Mouse (Mus musculus) granulocyte monocyte progenitor cell, adult 5-6 weeks (primary cell): Measurements from ENCODE around the gene Man2b2. TPM values are rescaled to one million over a fixed set of nuclear protein-coding genes. Genes with fewer than 3 reads are reported as not detected.

ENCODE experiments used
- ATAC-seq: replicated peaks from 2 replicates; pipeline ENCODE4 v1.8.0; 2016; ENCODE audit warnings: mild to moderate bottlenecking, moderate TSS enrichment, inconsistent platforms; ENCODE audit not compliant: poor library complexity, severe bottlenecking
- total RNA-seq, 2 experiments: library from RNA; stranded (forward) in 1 of 2; stranded (reverse) in 1 of 2; fragments of 200-712, 200-1000 nt in 1 of 2; fragments of >200 nt in 1 of 2; fragmentation: Nextera tagmentation in 1 of 2; gene quantifications; 2 replicates each; pipeline ENCODE4 v1.2.3; 2014 to 2017

Gene Man2b2
- total RNA-seq, 2 experiments from 2014 or later: 24.7 to 36.0 TPM

DNA sequence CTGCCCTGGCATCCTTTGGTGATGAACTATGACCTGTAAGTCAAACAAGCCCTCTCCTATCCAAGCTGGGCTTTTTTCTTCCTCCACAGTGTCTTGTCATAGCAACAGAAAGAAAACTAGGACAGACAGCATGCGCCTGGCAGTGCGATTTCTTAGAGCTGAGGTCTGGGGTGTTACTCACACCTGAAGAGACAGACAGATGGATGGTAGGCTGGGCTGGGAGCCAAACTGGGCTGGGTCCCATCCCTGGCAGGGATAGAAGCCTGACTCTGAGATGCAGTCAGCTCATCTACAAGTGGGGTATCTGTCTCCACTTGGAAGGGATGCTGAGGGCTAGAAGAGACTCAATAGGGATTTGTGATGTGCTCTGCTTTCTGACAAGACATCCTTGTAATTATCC lies 8.6 kb upstream of the Man2b2 start:
- no peak for ATAC-seq

DNA sequence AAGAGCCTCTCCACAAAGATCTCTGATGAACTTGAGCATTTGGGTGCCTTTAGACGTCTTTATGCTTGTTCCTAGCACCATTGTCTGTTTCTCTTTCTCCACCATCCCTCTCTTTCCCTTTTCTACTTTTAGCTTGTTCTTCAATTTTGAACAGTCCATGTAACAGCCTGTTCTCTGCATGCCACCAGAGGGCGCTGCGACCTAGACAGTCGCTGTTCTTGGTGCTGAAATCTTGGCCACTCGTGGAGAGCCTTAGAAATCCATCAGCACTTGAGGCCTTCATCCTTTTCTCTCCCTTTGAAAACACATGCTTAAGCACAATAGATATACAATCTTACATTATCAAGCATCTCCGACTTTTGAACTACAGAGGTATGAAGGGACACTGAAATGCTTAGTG lies 5.5 kb upstream of the Man2b2 start:
- peak; percentile 83 for ATAC-seq

DNA sequence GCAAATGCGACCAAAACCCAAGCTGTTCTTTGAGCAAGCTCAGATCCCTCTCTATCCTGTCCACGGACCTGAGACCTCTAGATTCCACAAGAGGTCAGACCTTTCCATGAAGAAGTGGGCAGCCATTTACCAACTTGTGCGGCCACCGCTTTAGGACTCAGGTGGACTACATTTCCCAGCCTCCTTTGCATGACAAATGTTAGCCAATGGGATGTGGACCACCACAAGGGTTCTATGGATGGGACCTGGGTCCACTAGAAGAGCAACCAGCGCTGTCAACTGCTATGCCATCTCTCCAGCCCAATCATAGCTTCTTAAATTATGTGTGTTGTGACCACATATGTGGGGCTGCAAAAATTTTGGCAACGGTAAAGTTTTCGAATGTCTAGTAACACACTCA lies 819 bp upstream of the Man2b2 start:
- no peak for ATAC-seq

DNA sequence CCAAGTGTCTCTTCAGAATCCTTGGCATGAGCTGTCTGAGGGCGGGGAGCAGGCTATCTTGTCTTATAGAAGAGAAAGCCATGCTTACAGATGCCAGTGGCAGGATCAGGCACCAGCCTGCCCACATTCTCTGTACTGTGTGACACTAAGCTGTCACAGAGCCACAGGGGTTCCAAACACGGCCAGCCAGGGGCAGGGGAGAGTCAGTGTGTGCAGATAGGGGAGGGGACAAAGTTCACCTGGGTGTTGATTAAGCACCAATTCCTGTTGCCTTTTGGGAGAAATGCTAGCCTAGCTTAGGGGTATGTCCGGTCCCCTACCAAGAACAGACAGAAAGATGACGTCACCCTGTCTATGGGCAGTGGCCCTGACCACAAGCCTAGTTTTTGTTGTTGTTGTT lies 1.4 kb downstream of the Man2b2 start:
- no peak for ATAC-seq

DNA sequence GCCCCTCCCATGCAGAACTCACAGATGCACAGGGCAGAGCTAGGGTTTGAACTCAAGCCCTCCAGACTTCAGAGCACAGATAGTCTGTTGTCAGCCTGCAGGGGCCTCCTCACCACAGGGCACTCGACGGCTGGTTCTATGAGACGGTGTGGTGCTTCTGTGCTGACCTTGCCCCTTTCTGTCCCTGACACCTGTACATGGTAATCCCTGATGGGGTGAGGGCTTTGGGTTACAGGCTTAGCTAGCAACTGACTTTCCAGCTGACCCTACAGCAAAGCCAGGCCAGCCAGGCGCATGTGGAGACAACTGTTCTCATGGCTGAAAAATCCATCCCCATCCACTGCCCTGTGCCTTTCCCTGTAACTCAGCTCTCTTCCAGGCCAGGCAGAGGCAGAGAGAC lies 7.5 kb downstream of the Man2b2 start:
- no peak for ATAC-seq

DNA sequence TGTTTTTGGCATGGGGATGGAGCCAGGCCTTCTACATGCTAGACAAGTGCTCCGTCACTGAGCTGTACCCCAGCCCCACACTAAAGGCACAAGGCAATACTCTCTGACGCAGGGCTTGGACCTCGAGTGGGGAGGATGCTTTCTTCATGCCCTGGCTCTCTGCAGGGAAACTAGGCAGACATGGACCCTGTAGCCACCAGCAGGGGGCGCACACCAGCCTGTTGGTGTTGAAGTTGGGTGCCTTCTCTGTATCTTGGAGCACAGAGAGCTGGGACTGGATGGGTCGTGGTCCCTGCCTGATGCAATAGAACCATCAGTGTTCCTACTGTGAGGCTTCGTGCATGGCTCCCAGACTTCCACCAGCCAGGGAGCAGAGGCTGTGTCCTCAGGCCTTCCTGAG lies 10.3 kb downstream of the Man2b2 start:
- ATAC-seq: peak; percentile 52

DNA sequence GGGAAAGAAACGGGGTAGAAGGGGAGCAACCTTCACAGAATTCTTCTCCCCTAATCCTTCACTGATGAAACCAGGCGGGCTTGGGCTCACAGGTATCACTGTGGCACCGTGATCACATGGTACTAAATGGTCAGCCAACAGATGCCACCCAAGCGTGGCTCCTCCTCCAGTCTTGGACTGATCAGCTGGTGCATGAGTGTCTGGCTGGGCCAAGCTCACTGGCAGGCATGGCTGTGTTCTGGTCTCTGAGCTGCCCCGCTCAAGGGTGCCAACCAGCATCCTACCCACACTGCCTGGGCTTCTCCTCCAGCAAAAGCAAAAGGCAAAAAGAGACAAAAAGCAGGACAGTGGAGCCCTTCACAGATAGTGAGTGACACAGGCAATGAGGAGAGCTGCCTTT lies 10.7 kb downstream of the Man2b2 start:
- no peak for ATAC-seq

DNA sequence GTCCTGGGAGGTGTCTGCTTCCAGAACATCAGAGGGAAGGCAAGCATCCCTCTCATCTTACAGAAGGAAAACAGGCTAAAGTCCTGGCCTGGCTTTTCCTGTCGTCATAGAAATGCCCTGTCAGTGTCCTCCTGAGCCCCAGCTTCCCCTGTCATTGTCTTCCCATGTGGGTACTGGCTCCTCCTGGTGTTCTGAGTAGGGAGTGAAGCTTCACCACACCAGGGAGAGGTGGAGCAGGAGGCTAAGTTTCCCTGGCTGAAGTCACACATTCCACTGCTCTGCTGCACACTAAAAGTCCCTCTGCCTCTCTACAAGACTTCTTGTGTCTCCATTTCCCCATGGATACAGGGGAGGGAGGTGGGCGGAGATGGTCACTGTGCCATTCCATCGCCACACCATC lies 12.7 kb downstream of the Man2b2 start:
- no peak for ATAC-seq

DNA sequence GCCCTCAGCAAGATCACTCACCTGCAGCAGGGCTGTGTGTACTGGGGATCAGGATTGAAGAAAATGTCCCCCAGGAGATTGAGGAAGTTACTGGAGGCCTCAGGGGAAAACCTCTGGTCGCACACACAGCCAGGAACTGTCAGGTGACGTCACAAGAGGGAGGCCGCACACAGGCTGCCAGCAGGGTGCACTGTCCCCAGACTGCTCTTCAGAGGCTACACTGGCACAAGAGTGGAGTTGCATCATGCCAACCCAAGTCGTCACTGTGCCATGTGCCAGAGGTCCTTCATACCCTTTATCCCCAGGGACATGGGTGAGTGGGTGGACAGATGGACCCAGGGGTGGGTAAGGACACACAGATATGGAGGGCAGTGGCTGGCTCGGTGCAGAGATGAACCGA lies 15.9 kb downstream of the Man2b2 start:
- ATAC-seq: peak; percentile 88

DNA sequence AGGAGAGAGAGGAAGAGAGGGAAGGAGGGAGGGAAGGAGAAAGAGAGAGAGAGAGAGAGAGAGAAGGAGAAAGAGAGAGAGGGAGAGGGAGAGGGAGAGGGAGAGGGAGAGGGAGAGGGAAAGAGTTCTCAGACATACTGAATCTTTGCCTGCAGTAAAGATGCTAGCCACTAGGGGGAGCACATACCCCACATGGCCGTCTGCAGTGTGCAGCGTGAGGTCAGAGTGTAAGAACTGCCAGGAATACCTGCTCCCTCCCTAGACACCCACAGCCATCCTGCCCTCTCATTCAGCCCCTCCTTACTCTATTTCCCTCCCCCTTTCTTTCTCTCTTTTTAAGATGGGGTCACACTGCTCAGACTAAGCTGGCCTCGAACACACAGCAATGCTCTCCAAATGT lies 19.0 kb downstream of the Man2b2 start:
- peak; percentile 50 for ATAC-seq

DNA sequence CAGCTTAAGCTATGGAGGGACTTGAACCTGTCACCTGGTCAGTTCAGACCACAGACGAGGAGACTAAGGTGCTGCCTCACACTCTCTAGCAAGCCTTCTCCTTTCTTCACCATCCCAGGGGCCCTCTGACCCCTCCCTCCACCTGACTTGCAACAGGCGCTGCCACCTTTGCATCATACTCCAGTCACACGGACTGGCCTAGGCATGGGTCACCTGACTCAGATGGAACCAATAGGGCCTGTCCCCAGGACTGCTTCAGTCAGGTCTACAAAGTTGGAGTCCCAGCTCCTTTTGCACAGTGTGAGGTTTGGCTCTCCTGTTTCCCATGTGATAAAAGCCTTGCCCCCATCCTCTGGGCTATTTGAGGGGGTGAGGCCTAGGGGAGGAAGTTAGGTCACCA lies 19.8 kb downstream of the Man2b2 start:
- peak; percentile 45 for ATAC-seq

DNA sequence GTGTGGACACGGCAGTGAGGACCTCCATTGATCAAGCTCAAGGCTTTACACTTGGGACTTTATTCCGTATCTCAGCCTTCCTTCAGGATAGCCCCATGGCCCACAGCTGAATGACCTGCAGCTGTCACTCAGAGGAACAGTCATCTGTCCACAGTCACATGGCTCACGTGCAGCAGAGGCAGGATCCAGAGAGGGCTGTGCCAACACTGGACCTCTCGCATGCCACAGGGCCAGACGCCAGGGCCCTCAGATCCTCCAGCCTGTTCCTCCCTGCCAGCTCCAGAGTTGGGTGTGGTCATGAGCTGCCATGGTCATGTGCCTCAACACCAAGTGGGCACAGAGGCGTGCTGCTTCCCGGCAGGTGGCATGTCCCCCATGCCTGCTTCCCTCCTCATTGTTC lies 21.3 kb downstream of the Man2b2 start:
- ATAC-seq: no peak

DNA sequence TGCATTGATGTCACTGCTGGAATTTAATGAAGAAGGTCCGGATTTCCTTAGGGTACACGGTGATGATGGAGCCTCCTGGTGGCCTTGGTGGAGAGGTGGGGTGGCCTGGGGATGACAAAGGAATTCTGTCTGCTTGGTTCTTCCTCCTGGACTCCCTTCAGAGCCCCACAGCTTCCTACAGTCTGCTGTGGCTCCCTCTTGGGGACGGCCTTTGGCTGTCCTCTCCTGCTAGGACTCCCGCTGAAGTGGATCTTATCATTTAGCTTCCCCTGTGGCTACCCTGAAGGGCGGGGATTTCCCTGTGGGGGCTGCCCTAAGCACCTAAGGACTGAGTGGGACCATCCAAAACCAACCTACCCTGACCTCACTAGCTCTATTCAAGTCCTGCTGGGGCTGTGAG lies 23.3 kb downstream of the Man2b2 start:
- ATAC-seq: no peak

DNA sequence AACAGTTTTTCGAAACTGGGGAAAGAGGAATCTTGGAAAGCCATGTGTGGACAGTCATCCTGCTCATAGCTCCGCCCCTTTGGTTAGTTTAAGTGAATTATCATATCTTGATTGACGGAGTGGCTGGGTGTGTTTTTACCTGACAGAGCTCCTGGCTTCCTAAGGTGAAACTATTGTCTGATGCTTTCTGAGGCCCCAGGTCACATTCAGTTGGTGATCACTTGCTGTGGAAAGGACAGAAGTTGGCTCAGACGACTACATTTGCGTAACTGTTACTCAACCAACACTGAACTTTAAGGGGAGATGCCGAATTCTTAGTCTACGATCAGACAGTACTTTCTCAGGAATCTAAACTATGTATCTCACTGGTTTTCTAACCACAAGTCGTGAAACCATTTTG lies 33.2 kb downstream of the Man2b2 start:
- ATAC-seq: peak; percentile 29

DNA sequence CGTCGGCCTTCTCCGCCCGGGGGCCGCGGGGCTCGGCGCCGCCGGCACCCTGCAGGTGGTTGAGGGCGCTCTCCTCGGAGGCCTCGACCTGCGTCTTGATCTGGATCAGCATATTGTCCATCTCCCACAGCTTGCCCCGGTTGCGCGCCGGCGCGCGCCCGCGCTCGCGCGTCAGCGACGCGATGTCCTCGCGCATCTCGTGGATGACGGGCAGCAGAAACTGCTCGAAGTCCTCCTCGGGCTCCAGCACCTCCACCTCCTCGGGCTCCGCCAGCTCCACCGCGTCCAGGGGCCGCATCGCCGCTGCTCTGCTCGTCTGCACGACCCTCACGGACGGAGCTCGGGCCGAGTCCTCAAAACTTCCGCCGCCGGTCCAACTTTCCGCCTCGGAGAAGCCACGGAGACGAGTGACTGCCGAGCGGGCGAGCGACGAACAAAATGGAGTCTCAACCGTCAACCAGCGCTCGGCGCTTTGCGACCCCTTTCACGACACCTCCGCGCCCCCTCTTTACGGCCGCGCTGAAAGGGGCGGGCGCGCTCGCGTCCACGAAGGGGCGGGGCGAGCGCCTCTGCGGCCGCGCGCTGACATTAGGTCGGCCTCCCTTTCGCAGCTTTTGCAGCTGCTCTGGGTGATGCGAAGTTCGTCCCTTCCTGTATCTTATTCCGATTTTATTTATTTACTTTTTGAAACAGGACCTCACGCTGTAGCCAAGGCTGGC lies 34.0 kb downstream of the Man2b2 start, which contains the start of gene Mrfap1:
Mrfap1 (minus strand) TSS at position 477 of the 719 bp plus-strand sequence.
- peak; percentile 82 for ATAC-seq

DNA sequence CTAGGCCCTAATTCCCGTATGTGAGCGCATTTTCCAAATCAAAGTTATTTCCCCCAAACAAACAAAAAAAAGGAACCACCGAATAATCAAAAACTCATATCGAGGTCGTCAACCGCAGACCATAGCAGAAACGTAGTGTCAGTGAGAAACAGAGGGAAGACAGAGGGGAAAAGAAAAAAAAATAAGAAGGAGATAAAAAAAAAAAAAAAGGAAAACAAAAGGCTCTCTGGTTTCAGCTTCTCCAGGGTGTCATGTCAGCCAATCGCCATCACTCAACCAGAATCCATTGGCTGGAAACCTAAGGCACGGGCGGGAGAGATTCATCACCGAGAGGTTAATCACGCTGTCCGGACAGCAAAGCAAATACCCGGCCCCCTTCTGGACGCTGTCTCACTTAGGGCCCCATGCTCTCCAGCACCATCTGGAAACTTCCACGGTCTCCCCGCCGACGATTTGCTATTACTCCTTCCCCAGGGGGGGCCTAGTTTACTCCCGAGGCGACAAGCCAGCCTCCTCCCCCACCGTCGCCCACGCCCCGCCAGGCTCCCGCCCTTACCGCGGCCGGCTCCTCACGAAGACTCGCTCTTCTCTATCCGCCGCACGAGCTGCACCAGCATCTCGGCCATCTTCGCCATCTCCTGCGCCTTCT lies 34.7 kb downstream of the Man2b2 start:
- ATAC-seq: peak; percentile 10

DNA sequence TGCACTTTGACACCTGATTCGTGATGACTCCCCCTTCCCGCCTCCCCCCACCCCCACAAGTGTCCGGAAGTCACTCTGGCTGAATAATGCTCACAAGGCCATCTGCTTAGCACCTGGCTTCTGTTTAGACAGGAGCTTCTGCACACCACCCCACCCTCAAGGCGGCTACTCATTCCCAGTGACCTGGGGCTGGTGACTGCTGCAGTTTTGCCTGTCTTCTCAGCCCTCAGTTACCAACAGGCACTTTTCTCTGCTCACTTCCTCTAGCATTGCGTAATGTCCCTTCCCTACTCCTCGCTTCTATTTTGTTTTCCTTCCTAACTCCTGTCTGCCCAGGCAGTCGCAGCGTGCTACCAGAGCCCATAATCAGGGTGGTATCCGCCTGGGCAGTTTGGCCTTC lies 38.6 kb downstream of the Man2b2 start:
- peak; percentile 61 for ATAC-seq

DNA sequence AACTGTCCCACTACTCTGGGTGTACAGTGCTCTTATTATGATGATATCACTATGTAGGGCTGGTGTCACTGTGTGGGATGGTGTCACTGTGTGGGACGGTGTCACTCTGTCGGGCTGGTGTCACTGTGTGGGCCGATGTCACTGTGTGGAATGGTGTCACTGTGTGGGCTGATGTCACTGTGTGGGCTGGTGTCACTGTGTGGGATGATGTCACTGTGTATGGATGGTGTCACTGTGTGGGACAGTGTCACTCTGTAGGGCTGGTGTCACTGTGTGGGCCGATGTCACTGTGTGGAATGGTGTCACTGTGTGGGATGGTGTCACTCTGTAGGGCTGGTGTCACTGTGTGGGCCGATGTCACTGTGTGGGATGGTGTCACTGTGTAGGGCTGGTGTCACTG lies 44.4 kb downstream of the Man2b2 start:
- no peak for ATAC-seq

DNA sequence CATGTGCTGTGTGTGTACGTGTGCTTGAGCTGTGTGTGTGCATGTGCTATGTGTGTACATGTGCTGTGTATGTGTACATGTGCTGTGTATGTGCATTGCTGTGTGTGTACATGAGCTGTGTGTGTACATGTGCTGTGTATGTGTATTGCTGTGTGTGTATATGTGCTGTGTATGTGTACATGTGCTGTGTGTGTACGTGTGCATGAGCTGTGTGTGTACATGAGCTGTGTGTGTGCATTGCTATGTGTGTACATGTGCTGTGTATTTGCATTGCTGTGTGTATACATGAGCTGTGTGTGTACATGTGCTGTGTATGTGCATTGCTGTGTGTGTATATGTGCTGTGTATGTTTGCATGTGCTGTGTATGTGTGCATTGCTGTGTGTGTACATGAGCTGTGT lies 50.9 kb downstream of the Man2b2 start:
- no peak for ATAC-seq

DNA sequence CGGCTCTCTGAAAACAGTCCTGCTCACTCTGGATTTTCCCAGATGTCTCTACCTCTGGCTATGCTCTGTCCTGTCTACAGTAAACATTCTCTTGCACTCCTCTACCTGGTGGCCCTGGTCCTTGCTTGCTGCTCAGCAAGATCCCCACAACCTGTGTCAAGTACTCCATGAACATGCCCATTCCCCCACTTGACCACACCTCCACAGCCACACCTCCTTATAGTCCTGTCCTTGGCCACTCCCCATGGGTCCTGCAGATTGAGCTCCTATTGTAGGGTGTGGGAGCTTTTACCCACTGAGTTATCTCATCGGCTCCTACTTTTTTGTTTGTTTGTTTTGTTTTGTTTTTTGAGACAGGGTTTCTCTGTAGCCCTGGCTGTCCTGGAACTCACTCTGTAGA lies 51.6 kb downstream of the Man2b2 start:
- no peak for ATAC-seq

DNA sequence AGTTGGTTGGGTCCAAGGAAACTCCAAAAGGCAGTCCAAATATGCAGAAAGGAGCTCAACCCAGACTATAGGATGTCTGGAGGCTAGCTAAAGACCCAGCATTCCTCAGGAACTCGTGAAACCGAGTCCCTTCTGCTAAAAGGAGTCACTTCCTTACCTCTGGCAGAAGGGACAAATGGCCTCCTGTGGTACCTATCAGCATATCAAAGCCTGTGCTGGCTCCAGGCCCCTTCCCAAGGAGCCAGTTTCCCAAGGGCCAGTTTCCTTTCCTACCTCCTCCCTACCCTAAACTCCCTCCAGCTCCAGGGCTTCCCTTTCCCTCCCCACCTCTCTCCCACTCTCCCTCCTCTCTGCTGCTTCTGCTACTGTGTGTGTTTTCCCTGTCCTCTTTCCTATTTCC lies 53.3 kb downstream of the Man2b2 start:
- no peak for ATAC-seq

DNA sequence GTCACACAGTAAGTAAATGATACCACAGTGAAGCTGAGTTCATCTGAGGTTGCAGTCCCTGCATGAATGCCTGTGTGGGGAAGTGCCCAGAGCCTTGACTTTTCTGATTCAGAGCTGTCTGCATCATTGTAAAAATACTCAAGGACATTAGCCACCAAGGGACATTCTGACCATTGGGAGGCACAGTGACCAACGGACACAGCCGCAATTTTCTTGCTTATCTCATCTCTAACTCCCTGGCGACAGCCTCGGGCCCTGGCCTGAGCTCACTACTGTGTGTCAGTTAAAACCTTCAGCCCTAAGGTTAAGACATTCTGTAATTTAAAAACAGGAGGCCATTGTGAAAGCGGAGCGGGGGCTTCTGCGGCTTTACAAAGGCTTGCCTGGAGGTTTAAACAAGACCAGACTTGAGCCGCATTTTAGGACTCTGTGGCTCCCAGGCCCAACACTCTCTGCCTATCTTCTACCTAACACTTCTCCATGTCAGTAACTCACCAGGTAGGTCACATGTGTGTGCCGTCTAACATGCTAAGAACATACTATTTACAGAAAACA lies 54.4 kb downstream of the Man2b2 start:
- ATAC-seq: no peak
